Mouse (Mus musculus) T-helper 1 cell (primary cell): ENCODE data around the gene H2afy.
"Not testable (repeated sequence)": the region's sequence is repeated elsewhere in the genome, so short reads cannot be mapped to it uniquely, and the experiment has no call there.

Source experiments
- in situ Hi-C: fragments of 300-600 bp; cut with MboI, MseI; formaldehyde crosslinking; loops from one replicate; pipeline ENCODE4 v1.15.1; 2025; ENCODE audit warnings: high pct_unique_total_duplicates

The H2afy gene

GRCm38 (mm10) chr13:56072268-56072607, 63.9 kb downstream of the H2afy start:
- in situ Hi-C loops, result no loop called here

GRCm38 (mm10) chr13:56071586-56072267, 64.4 kb downstream of the H2afy start:
- in situ Hi-C loops, result no loop called here

- in situ Hi-C loops, result no loop called here
Observed at GRCm38 (mm10) chr13:56069643-56070042, 66.5 kb downstream of the H2afy start.

GRCm38 (mm10) chr13:56068517-56068916, 67.6 kb downstream of the H2afy start:
- in situ Hi-C loops, result no loop called here

GRCm38 (mm10) chr13:56066904-56067303, 69.3 kb downstream of the H2afy start:
- in situ Hi-C loops, result no loop called here

- in situ Hi-C loops, result no loop called here
Observed at GRCm38 (mm10) chr13:56066152-56066551, 70.0 kb downstream of the H2afy start.

- in situ Hi-C loops, result no loop called here
Observed at GRCm38 (mm10) chr13:56057761-56058160, 78.4 kb downstream of the H2afy start.

- in situ Hi-C loops, result no loop called here
Observed at GRCm38 (mm10) chr13:56055720-56056119, 80.4 kb downstream of the H2afy start.

GRCm38 (mm10) chr13:56054089-56054488, 82.1 kb downstream of the H2afy start:
- in situ Hi-C loops, result no loop called here

GRCm38 (mm10) chr13:56052781-56053180, 83.4 kb downstream of the H2afy start:
- in situ Hi-C loops, result no loop called here

- in situ Hi-C loops, result no loop called here
Observed at GRCm38 (mm10) chr13:56050246-56050645, 85.9 kb downstream of the H2afy start.

GRCm38 (mm10) chr13:56042221-56042620, 93.9 kb downstream of the H2afy start:
- in situ Hi-C loops, result no loop called here

GRCm38 (mm10) chr13:56040621-56041020, 95.5 kb downstream of the H2afy start:
- in situ Hi-C loops, result no loop called here

- in situ Hi-C loops, result no loop called here
Observed at GRCm38 (mm10) chr13:56039610-56040371, 96.4 kb downstream of the H2afy start.

- in situ Hi-C loops, result no loop called here
Observed at GRCm38 (mm10) chr13:56029006-56029405, 107.2 kb downstream of the H2afy start.

- in situ Hi-C loops, result not testable (repeated sequence)
Observed at GRCm38 (mm10) chr13:56027996-56028395, 108.2 kb downstream of the H2afy start.

- in situ Hi-C loops, result no loop called here
Observed at GRCm38 (mm10) chr13:56026623-56027022, 109.5 kb downstream of the H2afy start.

- in situ Hi-C loops, result no loop called here
Observed at GRCm38 (mm10) chr13:56026026-56026425, 110.1 kb downstream of the H2afy start.

GRCm38 (mm10) chr13:56025027-56025410, 111.1 kb downstream of the H2afy start:
- in situ Hi-C loops, result no loop called here

- in situ Hi-C loops, result no loop called here
Observed at GRCm38 (mm10) chr13:56024410-56025026, 111.6 kb downstream of the H2afy start.
